Mouse (Mus musculus): ENCODE data around the gene Arhgap40.

Gene Arhgap40

GRCm38 (mm10) chr2:158550067-158550466 is 37.5 kb downstream of the Arhgap40 start:
- no peak for DNase-seq (ENCODE audit: low read depth, low spot score)

- DNase-seq (ENCODE audit: low read depth, low spot score) = no peak
These were observed 41.8 kb downstream of the Arhgap40 start for GRCm38 (mm10) chr2:158554366-158554765.

GRCm38 (mm10) chr2:158555252-158555651 is 42.7 kb downstream of the Arhgap40 start:
- DNase-seq (ENCODE audit: low read depth, low spot score) = no peak

DNA sequence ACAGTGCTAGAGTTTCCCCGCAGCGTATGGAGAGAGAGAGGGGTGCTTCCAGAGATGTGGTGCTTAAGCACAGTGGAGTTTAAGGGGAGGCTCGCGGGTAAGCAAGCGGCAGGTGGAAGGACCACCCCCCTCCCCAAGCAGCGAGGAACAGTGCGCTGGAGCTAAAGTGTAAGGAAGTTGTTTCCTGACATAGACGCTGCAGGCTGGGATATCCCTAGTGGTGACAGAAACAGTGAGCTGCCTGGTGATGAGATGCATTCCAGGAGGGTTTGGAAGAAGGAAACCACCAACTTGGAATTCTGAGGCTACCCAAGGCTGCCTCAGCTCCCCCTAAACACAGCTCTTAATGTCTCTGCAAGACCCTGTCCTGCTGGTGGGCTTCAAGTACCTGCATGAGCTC is 43.2 kb downstream of the Arhgap40 start:
- no peak for DNase-seq (ENCODE audit: low read depth, low spot score)

- no peak for DNase-seq (ENCODE audit: low read depth, low spot score)
These were observed 43.6 kb downstream of the Arhgap40 start for GRCm38 (mm10) chr2:158556225-158556624.

DNA sequence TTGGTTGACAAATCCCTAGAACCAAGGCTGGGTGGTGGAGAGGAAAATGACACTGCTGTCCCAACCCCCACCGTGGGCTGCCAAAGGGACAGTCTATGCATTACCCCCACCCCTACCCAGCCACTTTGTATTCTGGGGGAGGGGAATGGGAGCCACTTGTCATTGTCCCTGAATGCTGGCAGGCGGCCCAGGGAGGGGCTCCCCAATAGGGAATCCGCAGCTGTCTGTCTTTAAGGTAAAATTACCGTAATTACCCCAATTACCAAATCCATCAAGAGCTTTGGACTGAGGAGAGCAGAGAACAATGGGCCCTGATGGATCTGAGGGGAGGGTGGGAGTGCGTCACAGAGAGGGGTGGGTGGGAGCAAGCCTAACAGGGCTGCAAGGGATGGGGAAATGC is 44.2 kb downstream of the Arhgap40 start:
- DNase-seq (ENCODE audit: low read depth, low spot score) = peak; percentile 76

GRCm38 (mm10) chr2:158559945-158560344 is 47.3 kb downstream of the Arhgap40 start:
- DNase-seq (ENCODE audit: low read depth, low spot score) = no peak

DNA sequence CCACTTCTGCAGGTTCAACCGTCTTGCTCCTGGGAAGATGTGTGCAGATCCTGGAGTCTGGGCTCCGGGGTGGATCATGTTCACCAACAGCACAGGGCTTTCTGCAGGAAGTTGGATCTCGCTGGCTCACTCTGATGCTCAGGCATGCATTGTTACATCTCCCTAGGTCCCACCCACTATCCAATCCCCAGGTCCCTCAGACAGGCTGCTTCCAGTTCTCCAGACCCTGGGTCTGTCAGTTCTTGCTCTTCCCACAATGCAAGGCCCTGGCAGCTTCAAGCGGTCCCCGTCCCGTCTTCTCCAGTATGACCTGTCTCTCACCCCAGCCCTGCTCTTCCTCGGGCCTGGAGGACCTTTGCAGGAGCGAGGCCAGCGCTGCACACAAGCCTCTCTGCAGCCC is 48.2 kb downstream of the Arhgap40 start:
- no peak for DNase-seq (ENCODE audit: low read depth, low spot score)

GRCm38 (mm10) chr2:158561371-158562144 is 49.0 kb downstream of the Arhgap40 start:
- DNase-seq (ENCODE audit: low read depth, low spot score) = no peak

- no peak for DNase-seq (ENCODE audit: low read depth, low spot score)
These were observed 58.0 kb downstream of the Arhgap40 start for GRCm38 (mm10) chr2:158570421-158571081.

DNA sequence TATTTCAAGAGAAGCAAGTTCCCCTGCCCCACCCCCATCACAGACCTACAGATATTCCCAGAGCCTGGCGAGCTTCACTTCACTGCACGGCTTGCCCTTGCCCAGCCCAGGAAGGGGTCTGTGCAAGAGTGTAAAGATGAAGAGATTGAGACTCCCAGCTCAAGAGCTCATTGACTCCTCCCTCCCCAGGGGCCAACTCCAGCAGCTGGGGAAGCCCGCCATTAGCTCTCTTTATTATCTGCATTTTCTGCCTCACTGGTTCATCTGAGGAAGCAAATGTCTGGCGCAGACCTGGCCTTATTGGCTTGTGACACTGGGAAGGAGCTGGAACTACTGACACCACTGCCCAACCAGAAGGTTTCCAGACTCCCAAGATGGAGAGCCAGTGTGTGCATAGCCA is 67.4 kb downstream of the Arhgap40 start:
- DNase-seq (ENCODE audit: low read depth, low spot score) = no peak

- DNase-seq (ENCODE audit: low read depth, low spot score) = no peak
These were observed 72.2 kb downstream of the Arhgap40 start for GRCm38 (mm10) chr2:158584621-158585358.

GRCm38 (mm10) chr2:158588524-158589271 is 76.1 kb downstream of the Arhgap40 start:
- DNase-seq (ENCODE audit: low read depth, low spot score) = no peak

DNA sequence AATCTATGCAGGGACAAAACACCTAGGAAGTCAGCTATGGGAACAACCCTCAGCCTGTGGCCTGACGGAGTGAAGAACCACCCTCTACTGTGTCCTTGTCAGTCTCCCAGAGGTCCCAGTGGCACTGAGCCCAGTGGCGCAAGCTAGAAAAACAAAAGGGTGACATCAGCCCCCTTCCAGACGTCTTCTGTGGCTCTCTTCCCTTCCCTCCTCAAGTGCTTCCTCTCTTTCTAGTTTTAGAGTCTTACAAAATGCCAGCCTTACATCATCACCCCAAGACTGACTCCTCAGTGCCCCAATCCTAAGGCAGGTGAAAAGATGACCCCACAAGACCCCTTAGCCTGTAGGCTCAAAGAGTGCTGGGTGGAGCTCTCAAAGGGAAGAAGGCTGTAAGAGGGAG is 77.9 kb downstream of the Arhgap40 start:
- no peak for DNase-seq (ENCODE audit: low read depth, low spot score)

GRCm38 (mm10) chr2:158591286-158591685 is 78.7 kb downstream of the Arhgap40 start:
- no peak for DNase-seq (ENCODE audit: low read depth, low spot score)

- DNase-seq (ENCODE audit: low read depth, low spot score) = no peak
These were observed 80.8 kb downstream of the Arhgap40 start for GRCm38 (mm10) chr2:158593371-158593770.

DNA sequence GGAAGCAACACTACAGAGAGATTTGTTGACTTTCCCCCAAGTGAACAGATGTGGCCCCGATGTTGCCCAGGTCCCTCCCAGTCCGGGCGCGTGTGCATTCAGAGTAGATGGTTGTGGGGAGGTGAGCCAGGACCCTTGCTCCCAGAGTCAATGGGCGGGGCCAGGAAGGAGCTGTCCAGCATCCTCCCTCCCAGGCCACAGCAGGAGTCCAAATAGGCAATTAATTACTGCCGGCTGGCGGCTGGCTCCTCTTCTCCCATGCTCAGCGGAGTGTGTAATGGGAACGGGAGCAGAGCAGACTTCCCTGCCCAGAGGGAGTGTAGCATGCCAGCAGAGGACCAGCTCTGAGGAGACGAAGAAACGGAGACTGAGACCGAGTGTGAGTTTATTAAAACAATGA is 82.5 kb downstream of the Arhgap40 start:
- DNase-seq (ENCODE audit: low read depth, low spot score) = no peak

DNA sequence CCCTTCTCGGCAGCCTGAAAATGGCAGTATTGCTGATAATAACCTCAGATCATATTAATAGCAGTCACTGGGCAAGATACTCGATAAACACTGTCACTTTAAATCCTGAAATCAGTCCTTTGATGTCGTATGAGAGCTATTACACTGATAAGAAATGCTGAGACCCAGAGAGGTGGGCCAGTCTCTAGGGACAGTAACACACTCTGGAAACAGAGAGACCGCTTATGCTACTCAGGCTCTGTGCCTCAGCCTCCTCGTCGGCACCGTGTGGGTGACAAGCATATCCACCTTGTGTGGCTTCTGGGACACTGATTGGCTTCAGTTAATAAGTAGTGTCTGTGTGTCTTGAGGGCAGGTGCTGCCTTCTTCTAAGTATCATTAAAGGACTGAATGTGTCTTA is 83.0 kb downstream of the Arhgap40 start:
- no peak for DNase-seq (ENCODE audit: low read depth, low spot score)

DNA sequence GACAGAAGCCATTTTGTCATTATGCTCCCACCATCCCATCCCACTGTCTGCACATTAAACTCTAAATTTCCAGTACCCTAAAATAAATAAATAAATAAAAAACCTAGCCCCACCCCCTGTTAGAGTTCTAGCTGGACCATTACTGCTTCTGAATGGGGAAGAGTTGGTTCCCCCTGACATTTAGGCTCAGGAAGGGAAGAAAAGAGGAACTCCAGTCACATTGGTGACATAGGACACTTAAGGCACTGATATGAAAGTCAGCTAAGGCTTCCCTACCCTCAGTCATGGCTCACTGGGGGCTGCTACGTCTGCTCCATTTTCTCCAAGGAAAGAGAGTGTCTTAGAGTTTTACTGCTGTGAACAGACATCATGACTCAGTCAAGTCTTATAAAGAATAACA is 84.2 kb downstream of the Arhgap40 start:
- no peak for DNase-seq (ENCODE audit: low read depth, low spot score)
